Mouse (Mus musculus): ENCODE data around the gene Pdcd11.

DNA sequence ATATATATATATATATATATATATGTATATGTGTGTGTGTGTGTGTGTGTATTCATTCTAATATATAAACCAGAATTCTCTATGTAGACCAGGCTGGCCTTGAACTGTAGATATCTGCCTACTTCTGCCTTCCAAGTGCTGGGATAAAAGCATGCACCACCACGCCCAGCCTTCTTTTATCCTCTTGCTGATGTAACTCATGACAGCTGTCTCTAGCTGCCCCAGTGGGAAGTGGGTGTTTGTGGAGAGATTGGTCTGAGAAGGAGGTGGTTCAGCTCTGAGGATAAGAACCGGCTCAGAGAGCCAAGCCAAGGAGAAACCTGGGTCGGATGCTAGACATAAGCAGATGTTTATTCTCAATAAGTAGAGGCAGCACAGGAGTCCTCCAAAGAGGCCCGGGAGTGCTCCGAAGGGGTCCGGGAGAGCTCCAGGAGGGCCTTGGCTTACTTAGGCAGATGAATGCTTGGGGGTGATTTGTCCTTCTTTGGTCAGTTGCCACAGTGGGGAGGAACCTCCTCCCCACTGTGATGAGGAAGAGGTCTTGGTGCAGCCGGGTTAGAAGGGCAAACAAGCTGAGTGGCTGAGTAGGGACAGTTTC, 77.1 kb downstream of the Pdcd11 start:
- no peak for TF ChIP-seq CTCF (IDR thresholded peaks at IDR 0.05; ENCODE audit: extremely low read depth, insufficient read depth, low read length)
- no peak for TF ChIP-seq POLR2A (IDR thresholded peaks at IDR 0.05; ENCODE audit: extremely low read depth, insufficient read depth, low read length)
